Mouse (Mus musculus) cerebellum, adult 2 months (tissue): ENCODE measurements around the gene Acly. TPM values are rescaled to one million over a fixed set of nuclear protein-coding genes. Genes with fewer than 3 reads are reported as not detected.

Source experiments
- DNase-seq, 2 experiments: peaks; one replicate each; pipeline ENCODE4 v3.0.0; 2021
- H3K27ac ChIP-seq: fragments of 200-500 bp; 2 replicates; pipeline ENCODE4 v1.5.1; 2012; ENCODE audit warnings: low read length, control low read depth, inconsistent platforms; ENCODE audit not compliant: insufficient read depth
- H3K27me3 ChIP-seq: fragments of 200-500 bp; 2 replicates; pipeline ENCODE4 v1.6.1; 2012; ENCODE audit warnings: inconsistent platforms, mild to moderate bottlenecking, low read length, moderate library complexity; ENCODE audit not compliant: control insufficient read depth, insufficient read depth
- H3K4me1 ChIP-seq: fragments of 200-500 bp; 2 replicates; pipeline ENCODE4 v1.6.1; 2011; ENCODE audit warnings: low read length; ENCODE audit not compliant: control insufficient read depth, insufficient read depth
- H3K4me3 ChIP-seq: fragments of 200-500 bp; replicated peaks from 2 replicates; pipeline ENCODE3; 2011; ENCODE audit warnings: mild to moderate bottlenecking, low read depth, low read length, control low read depth; ENCODE audit not compliant: insufficient read depth
- CTCF ChIP-seq: fragments of 200-500 bp; IDR thresholded peaks from 2 replicates; pipeline ENCODE4 v1.5.1; 2011; ENCODE audit warnings: low read depth, mild to moderate bottlenecking, control low read depth, low read length, moderate library complexity, borderline replicate concordance; ENCODE audit not compliant: insufficient read depth
- POLR2A ChIP-seq: fragments of 200-500 bp; IDR thresholded peaks from 2 replicates; pipeline ENCODE4 v1.6.1; 2011; ENCODE audit warnings: low read length, control low read depth, borderline replicate concordance; ENCODE audit not compliant: insufficient read depth
- WGBS: fragments of 180-500 bp; shearing (Covaris S2); methylation state at CpG from one replicate; pipeline ENCODE4 v1.1.7; 2018; 5-methylcytosine and 5-hydroxymethylcytosine counted together
- polyA plus RNA-seq: library from polyadenylated mRNA; depleted of rRNA; stranded (reverse); fragments of >200 nt; gene quantifications from 2 replicates; pipeline ENCODE4 v1.2.3, GENCODE M21; 2012

Acly gene
- polyA plus RNA-seq, 1 experiment, result 156 TPM

DNA sequence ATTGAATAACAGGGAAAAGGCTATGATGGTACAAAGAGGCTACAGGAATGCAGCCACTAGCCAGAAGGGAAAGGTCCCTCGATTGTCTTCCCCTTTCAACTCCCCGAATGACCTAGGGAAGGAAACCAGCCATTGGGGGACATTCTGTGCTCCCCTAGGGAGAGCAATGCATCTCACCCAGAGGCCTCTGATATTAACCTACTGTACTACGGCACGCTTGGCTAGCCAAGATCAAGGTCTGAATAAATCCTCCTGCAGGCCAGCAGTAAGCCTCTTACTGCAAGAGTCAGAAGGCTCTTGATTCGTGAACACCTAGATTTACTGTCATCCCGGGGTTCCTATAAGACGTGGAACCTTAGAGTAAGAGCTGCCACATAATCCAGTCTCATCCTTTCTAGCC, 27.1 kb downstream of the Acly start:
- TF ChIP-seq CTCF (no peak), POLR2A (no peak)
- no peak for DNase-seq
- H3K27me3 ChIP-seq, result no peaks in the 10 kb centered on the region
- 91% methylated on average over 7 of the region's 7 CpGs for WGBS
- H3K27ac ChIP-seq, result no peak overlapping the region
- H3K4me3 ChIP-seq, result no peak overlapping the region
- H3K4me1 ChIP-seq, result no peaks in the 10 kb centered on the region

DNA sequence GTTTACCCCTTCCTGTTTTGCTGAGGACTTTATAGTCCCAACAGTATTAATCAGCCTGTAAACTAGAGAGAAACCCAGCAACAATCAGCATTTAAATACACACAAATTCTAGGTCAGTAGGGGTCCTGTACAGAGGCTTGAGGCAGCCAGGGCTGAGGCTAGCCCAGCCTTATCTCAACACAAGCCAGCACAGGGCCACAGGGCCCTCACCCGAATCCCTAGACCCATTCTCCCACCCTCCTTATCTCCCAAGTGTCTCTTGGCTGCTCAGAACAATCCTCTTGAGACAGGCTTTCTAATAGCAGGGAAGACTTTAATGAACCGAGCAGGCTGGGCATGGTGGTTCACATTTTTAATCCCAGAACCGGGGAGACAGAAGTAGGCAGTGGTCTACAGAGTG, 27.6 kb downstream of the Acly start:
- no peak for TF ChIP-seq CTCF
- Histone ChIP-seq H3K27me3 (no peaks in the 10 kb centered on the region), H3K4me1 (no peaks in the 10 kb centered on the region), H3K27ac (no peak overlapping the region), H3K4me3 (no peak overlapping the region)
- 92% methylated on average over 3 of the region's 3 CpGs for WGBS
- DNase-seq, result no peak

DNA sequence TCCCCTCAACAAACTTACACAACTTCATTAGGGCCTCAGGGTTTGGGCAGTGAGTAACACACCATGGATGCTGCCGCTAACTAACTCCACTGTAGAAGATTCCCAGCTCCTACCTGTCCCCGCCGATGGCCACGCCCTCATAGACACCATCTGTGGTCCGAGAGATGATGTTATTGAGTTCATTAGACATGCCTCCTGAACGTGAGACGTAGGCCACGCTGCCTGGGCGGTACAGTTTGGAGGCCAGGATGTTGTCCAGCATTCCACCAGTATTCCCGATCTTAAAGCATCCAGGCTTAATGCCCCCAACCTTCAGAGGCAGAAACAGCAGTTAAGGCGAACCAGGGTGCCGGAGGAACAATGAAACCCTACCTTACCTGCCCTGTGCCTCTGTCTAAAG, 34.0 kb downstream of the Acly start:
- H3K27ac ChIP-seq, result peak overlapping the region; percentile 71; the same call in 1 of the 2 replicates
- WGBS, result 84% methylated on average over 12 of the region's 12 CpGs
- H3K4me3 ChIP-seq, result peak overlapping the region; percentile 89
- TF ChIP-seq CTCF, result no peak
- TF ChIP-seq POLR2A, result no peak
- no peaks in the 10 kb centered on the region for H3K4me1 ChIP-seq
- peak; percentile 33 to 38 for DNase-seq
- no peaks in the 10 kb centered on the region for H3K27me3 ChIP-seq

GRCm38 (mm10) chr11:100490951-100491350, 36.8 kb downstream of the Acly start:
- H3K4me3 ChIP-seq, result no peak overlapping the region
- no peaks in the 10 kb centered on the region for H3K4me1 ChIP-seq
- 93% methylated on average over 6 of the region's 6 CpGs for WGBS
- no peak overlapping the region for H3K27ac ChIP-seq
- DNase-seq, result no peak
- TF ChIP-seq POLR2A (no peak), CTCF (no peak)
- no peaks in the 10 kb centered on the region for H3K27me3 ChIP-seq

- TF ChIP-seq POLR2A (no peak), CTCF (peak; percentile 53; the same call in 1 of the 2 replicates)
- H3K4me3 ChIP-seq, result no peak overlapping the region
- H3K4me1 ChIP-seq, result no peaks in the 10 kb centered on the region
- 85% methylated on average over 8 of the region's 8 CpGs for WGBS
- DNase-seq, result peak; percentile 31 to 42
- H3K27me3 ChIP-seq, result no peaks in the 10 kb centered on the region
- H3K27ac ChIP-seq, result no peak overlapping the region
Measured at GRCm38 (mm10) chr11:100485801-100486538, 41.8 kb downstream of the Acly start.

DNA sequence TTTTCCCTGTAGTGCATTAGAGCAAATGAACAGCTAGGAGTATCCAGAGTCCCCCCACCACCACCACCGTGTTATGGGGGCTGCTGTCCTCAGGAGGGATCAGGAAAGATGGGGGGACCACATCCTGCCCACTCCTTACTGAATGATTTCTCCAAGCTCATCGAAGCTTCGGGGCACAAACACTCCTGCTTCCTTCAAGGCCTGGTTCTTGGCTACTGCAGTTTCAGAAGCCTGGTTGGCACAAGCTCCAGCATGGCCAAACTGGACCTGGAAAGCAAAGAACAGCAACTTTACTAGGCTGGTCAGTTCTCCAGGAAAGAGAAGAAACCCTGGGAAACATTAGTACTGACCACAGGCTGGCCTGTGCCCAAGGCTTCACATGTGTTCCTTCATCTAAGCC, 43.3 kb downstream of the Acly start:
- H3K4me1 ChIP-seq, result no peaks in the 10 kb centered on the region
- 96% methylated on average over 3 of the region's 3 CpGs for WGBS
- no peak for TF ChIP-seq CTCF
- no peak for TF ChIP-seq POLR2A
- DNase-seq, result no peak
- no peaks in the 10 kb centered on the region for H3K27me3 ChIP-seq
- H3K27ac ChIP-seq, result no peak overlapping the region
- H3K4me3 ChIP-seq, result no peak overlapping the region

DNA sequence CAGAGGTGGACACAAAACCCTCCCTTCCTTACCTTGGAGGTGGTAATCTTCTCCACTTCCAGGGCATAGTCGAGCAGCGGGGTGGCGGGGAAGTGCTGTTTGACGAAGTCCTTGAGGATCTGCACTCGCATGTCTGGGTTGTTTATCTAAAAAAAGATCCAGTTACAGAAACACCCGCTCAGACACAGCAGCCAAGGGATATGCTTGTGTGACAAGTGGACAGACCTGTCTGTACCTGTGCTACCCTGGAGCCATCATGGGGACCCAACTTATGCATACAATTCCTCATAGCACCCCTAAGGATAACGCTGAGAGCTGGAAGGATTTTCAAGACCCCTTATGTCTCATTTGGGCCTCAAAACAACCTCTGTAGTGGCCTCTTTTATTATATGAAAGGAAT, 48.6 kb downstream of the Acly start:
- Histone ChIP-seq H3K4me3 (no peak overlapping the region), H3K27me3 (no peaks in the 10 kb centered on the region), H3K4me1 (no peaks in the 10 kb centered on the region), H3K27ac (no peak overlapping the region)
- 95% methylated on average over 7 of the region's 7 CpGs for WGBS
- no peak for TF ChIP-seq CTCF
- no peak for TF ChIP-seq POLR2A
- DNase-seq, result no peak

GRCm38 (mm10) chr11:100476281-100476680, 51.5 kb downstream of the Acly start:
- no peak overlapping the region for H3K27ac ChIP-seq
- no peaks in the 10 kb centered on the region for H3K27me3 ChIP-seq
- no peaks in the 10 kb centered on the region for H3K4me1 ChIP-seq
- DNase-seq, result no peak
- no peak for TF ChIP-seq CTCF
- TF ChIP-seq POLR2A, result no peak
- no peak overlapping the region for H3K4me3 ChIP-seq
- whole genome bisulfite sequencing, result 88% methylated on average over 5 of the region's 5 CpGs
